Mouse (Mus musculus) ES-Bruce4 (cell line): ENCODE data around the gene Nrtn. TPM values are rescaled to one million over a fixed set of nuclear protein-coding genes. Genes with fewer than 3 reads are reported as not detected.
A peak's percentile ranks its signal among the peaks of the same experiment; 100 is the strongest.

ENCODE experiments used
- H3K27ac ChIP-seq: 2 replicates; pipeline ENCODE4 v1.5.1; 2012; ENCODE audit warnings: low read length, inconsistent platforms; ENCODE audit not compliant: insufficient read depth
- H3K27me3 ChIP-seq: 2 replicates; pipeline ENCODE4 v1.6.1; 2012; ENCODE audit warnings: mild to moderate bottlenecking, low read length, inconsistent platforms; ENCODE audit not compliant: control insufficient read depth, poor library complexity, insufficient read depth, severe bottlenecking
- H3K36me3 ChIP-seq: 2 replicates; pipeline ENCODE4 v1.6.1; 2012; ENCODE audit warnings: inconsistent platforms, mild to moderate bottlenecking, low read length, moderate library complexity; ENCODE audit not compliant: control insufficient read depth, poor library complexity, insufficient read depth, severe bottlenecking
- H3K4me1 ChIP-seq: one replicate; pipeline ENCODE4 v1.8.1; 2011; ENCODE audit warnings: low read length; ENCODE audit not compliant: control insufficient read depth, insufficient read depth
- H3K4me3 ChIP-seq: 2 replicates; pipeline ENCODE4 v1.5.1; 2011; ENCODE audit warnings: low read depth, mild to moderate bottlenecking, low read length
- H3K9ac ChIP-seq: 2 replicates; pipeline ENCODE4 v1.6.1; 2012; ENCODE audit warnings: low read depth, mild to moderate bottlenecking, inconsistent platforms; ENCODE audit not compliant: poor library complexity, severe bottlenecking
- H3K9me3 ChIP-seq: replicated peaks from 2 replicates; pipeline ENCODE4 v1.6.1; 2012; ENCODE audit warnings: mild to moderate bottlenecking, low read length, inconsistent platforms; ENCODE audit not compliant: control insufficient read depth, poor library complexity, insufficient read depth, severe bottlenecking
- CTCF ChIP-seq: IDR thresholded peaks from one replicate; pipeline ENCODE4 v1.8.1; 2011; ENCODE audit warnings: low read depth, low read length
- EP300 ChIP-seq: IDR thresholded peaks from 2 replicates; pipeline ENCODE4 v1.6.1; 2011; ENCODE audit warnings: low read depth, low read length; ENCODE audit not compliant: insufficient read depth
- POLR2A ChIP-seq: IDR thresholded peaks from one replicate; pipeline ENCODE4 v1.8.1; 2011; ENCODE audit warnings: low read length; ENCODE audit not compliant: insufficient read depth
- polyA plus RNA-seq: library from polyadenylated mRNA; stranded (reverse); fragments of >200 nt; gene quantifications from 2 replicates; pipeline ENCODE4 v1.2.4, GENCODE M21; 2011; ENCODE audit warnings: low read depth; ENCODE audit not compliant: missing spikeins, insufficient read depth, insufficient read length

The Nrtn gene
- polyA plus RNA-seq, 1 experiment, result 8.1 TPM

GRCm38 (mm10) chr17:56744173-56744572, 13.2 kb downstream of the Nrtn start:
- Histone ChIP-seq H3K36me3 (no peaks in the 10 kb centered on the region), H3K4me1 (no peaks in the 10 kb centered on the region), H3K4me3 (no peak overlapping the region), H3K9me3 (no peaks in the 10 kb centered on the region), H3K27me3 (no peaks in the 10 kb centered on the region), H3K9ac (no peak overlapping the region), H3K27ac (no peak overlapping the region)
- TF ChIP-seq POLR2A (no peak), EP300 (no peak), CTCF (no peak)

- Histone ChIP-seq H3K9me3 (no peaks in the 10 kb centered on the region), H3K4me1 (no peaks in the 10 kb centered on the region), H3K27ac (no peak overlapping the region), H3K27me3 (no peaks in the 10 kb centered on the region), H3K9ac (no peak overlapping the region), H3K36me3 (no peaks in the 10 kb centered on the region), H3K4me3 (peak overlapping the region; percentile 5; the same call in 1 of the 2 replicates)
- TF ChIP-seq POLR2A, result no peak
- no peak for TF ChIP-seq CTCF
- no peak for TF ChIP-seq EP300
Measured at GRCm38 (mm10) chr17:56740788-56741160, 16.6 kb downstream of the Nrtn start.

DNA sequence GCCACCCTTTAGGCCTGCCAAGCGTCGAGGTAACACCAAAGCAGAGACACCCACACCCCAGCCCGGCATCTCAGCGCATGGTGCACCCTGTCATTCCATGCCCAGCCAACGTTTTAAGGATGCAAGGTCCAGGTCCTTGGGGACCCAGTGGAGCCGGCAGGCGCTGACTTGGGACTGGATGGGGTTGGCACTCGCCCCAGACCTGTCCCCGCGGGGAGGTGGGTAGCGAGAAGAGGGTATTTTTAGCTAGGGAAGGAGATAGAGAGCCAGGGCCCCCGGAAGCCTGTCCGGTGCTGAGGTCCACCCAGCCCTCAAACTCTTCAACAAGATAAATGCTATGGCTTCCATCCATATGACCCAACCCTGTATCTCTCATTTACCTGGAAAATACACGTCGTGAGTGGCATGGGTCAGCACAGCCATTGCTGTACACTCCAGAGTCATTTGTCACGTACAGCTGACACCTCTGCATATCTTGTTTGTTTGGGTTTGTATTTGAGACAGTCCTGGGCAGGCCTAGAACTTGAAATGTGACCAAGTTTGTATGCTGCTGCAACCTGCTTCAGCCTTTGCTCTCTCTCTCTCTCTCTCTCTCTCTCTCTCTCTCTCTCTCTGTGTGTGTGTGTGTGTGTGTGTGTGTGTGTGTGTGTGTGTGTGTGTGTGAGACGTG, 17.1 kb downstream of the Nrtn start:
- no peaks in the 10 kb centered on the region for H3K9me3 ChIP-seq
- no peak overlapping the region for H3K9ac ChIP-seq
- H3K4me1 ChIP-seq, result no peaks in the 10 kb centered on the region
- TF ChIP-seq CTCF, result no peak
- TF ChIP-seq EP300, result no peak
- TF ChIP-seq POLR2A, result no peak
- no peak overlapping the region for H3K27ac ChIP-seq
- H3K27me3 ChIP-seq, result no peaks in the 10 kb centered on the region
- H3K36me3 ChIP-seq, result no peaks in the 10 kb centered on the region
- H3K4me3 ChIP-seq, result no peak overlapping the region

- H3K4me1 ChIP-seq, result no peaks in the 10 kb centered on the region
- no peak overlapping the region for H3K9ac ChIP-seq
- no peaks in the 10 kb centered on the region for H3K9me3 ChIP-seq
- TF ChIP-seq EP300 (no peak), POLR2A (no peak), CTCF (no peak)
- H3K27me3 ChIP-seq, result no peaks in the 10 kb centered on the region
- H3K4me3 ChIP-seq, result no peak overlapping the region
- H3K27ac ChIP-seq, result no peak overlapping the region
- H3K36me3 ChIP-seq, result no peaks in the 10 kb centered on the region
Measured at GRCm38 (mm10) chr17:56738221-56738620, 19.1 kb downstream of the Nrtn start.

DNA sequence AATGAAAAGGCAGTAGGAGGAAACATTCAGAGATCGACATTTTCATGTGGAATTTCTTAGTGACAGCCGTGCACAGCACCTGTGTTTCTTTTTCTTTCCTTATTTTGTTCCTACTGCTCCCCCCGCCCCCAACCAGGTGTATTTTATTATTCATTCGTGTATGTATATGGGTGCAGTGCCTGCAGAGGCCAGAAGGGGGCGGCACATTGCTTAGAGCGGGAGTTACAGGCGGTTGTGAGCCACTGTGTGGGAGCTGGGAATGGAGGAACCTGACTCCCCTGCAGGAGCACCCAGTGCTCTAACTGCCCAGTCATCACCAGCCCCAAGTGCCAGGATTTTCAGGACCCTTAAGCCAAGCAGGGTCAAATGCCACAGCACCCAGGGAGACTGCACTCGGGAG, 20.8 kb downstream of the Nrtn start:
- no peak overlapping the region for H3K9ac ChIP-seq
- no peak overlapping the region for H3K27ac ChIP-seq
- no peaks in the 10 kb centered on the region for H3K27me3 ChIP-seq
- H3K36me3 ChIP-seq, result no peaks in the 10 kb centered on the region
- TF ChIP-seq EP300 (no peak), CTCF (peak; percentile 86)
- no peak overlapping the region for H3K4me3 ChIP-seq
- no peaks in the 10 kb centered on the region for H3K4me1 ChIP-seq
- no peaks in the 10 kb centered on the region for H3K9me3 ChIP-seq

GRCm38 (mm10) chr17:56729656-56730055, 27.7 kb downstream of the Nrtn start:
- TF ChIP-seq CTCF (no peak), POLR2A (no peak), EP300 (no peak)
- H3K27ac ChIP-seq, result no peak overlapping the region
- H3K27me3 ChIP-seq, result no peaks in the 10 kb centered on the region
- no peaks in the 10 kb centered on the region for H3K9me3 ChIP-seq
- peaks cover 9% of the 10 kb centered on the region for H3K4me1 ChIP-seq
- no peak overlapping the region for H3K9ac ChIP-seq
- no peak overlapping the region for H3K4me3 ChIP-seq
- H3K36me3 ChIP-seq, result no peaks in the 10 kb centered on the region
